Comparison of ENCODE assay signal across 16 mouse cellular contexts in the genomic region with DNA sequence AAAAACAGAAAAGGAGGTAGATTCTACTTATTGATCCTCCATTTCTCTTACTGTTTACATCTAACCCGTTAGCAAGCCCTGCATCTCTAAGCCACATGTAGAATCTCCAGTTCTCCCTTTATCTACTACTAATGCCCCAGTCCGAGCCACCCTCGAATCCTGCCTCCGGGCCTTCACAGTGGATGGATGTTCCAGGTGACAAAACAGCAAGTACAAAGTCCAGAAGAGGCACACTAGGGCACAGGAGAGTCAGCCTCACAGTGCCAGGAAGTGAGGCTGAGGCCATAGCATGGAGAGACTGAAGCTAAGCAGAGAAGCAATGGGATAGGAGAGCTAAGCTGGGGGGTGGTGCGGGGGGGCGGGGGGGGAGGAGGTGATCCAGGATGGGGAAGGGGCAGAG. TPM values are rescaled to one million over a fixed set of nuclear protein-coding genes. Genes with fewer than 3 reads are reported as not detected.
A peak's percentile ranks its signal among the peaks of the same experiment; 100 is the strongest.
DNase-seq lines count a peak whose midpoint lies in the region; TF ChIP-seq lines count a peak whose summit lies in the region.
"Had no signal": no experiment of that assay in that cellular context is flagged by ENCODE, and none has a peak within 500 bp of the region (broad histone marks: within the 10 kb centered on the region; RNA-seq: fewer than 3 reads in every experiment).

No protein-coding gene starts in this region.

- peak; percentile 92 for DNase-seq in heart, adult 11 months
- DNase-seq in heart, postnatal 10 days = no peak
- DNase-seq in kidney, adult 18-20 months = peak; percentile 64
- DNase-seq in kidney, postnatal 14 days = peak; percentile 72
- DNase-seq in ovary, postnatal 14 days (ENCODE audit: low spot score) = no peak
- DNase-seq in cerebellum, postnatal 4 days (ENCODE audit: low spot score in 2 of 2) = no peak
- no peak for DNase-seq in gastrocnemius, postnatal 4 days (ENCODE audit: low spot score in 2 of 2)
- DNase-seq: adrenal gland, adult 8-10 months; cerebellum, adult 11-12 months; liver, embryonic 13.5 days; lung, postnatal 14 days had no signal

- intact Hi-C loops in heart, postnatal 10 days (cut with DNase I) = no loop called here

- H3K27me3 ChIP-seq in ES-Bruce4 (ENCODE audit: control insufficient read depth, insufficient read depth, low read length, poor library complexity, severe bottlenecking) = no peaks in the 10 kb centered on the region
- H3K27me3 ChIP-seq: hindbrain, embryonic 13.5 days; stomach, embryonic 15.5 days had no signal

- H3K36me3 ChIP-seq in ES-Bruce4 (ENCODE audit: control insufficient read depth, insufficient read depth, low read length, poor library complexity, severe bottlenecking) = no peaks in the 10 kb centered on the region
- H3K36me3 ChIP-seq: forebrain, embryonic 10.5 days; hindbrain, embryonic 13.5 days; liver, embryonic 13.5 days; stomach, embryonic 15.5 days had no signal

- 0 out of 2 replicates have a peak overlapping the region, but pooled peaks have one; percentile 12 for H3K27ac ChIP-seq in ES-Bruce4 (ENCODE audit: insufficient read depth, low read length)
- H3K27ac ChIP-seq: forebrain, embryonic 10.5 days; hindbrain, embryonic 13.5 days; stomach, embryonic 15.5 days had no signal

- no peak for TF ChIP-seq POLR2A in ES-Bruce4 (IDR thresholded peaks at IDR 0.05; ENCODE audit: insufficient read depth, low read length)

- H3K4me3 ChIP-seq in ES-Bruce4 (ENCODE audit: low read depth, low read length) = no peak overlapping the region
- H3K4me3 ChIP-seq: forebrain, embryonic 10.5 days; hindbrain, embryonic 13.5 days; liver, embryonic 13.5 days; stomach, embryonic 15.5 days had no signal

- H3K4me1 ChIP-seq in ES-Bruce4 (ENCODE audit: control insufficient read depth, insufficient read depth, low read length) = peaks cover 3% of the 10 kb centered on the region

- TF ChIP-seq CTCF in ES-Bruce4 (IDR thresholded peaks at IDR 0.05; ENCODE audit: low read depth, low read length) = no peak

- no peak overlapping the region for H3K9ac ChIP-seq in ES-Bruce4 (ENCODE audit: low read depth, poor library complexity, severe bottlenecking)
- H3K9ac ChIP-seq: hindbrain, embryonic 13.5 days; stomach, embryonic 15.5 days had no signal

- no peaks in the 10 kb centered on the region for H3K9me3 ChIP-seq in ES-Bruce4 (replicated peaks; ENCODE audit: control insufficient read depth, insufficient read depth, low read length, poor library complexity, severe bottlenecking)
- H3K9me3 ChIP-seq: forebrain, embryonic 10.5 days; hindbrain, embryonic 13.5 days; liver, embryonic 13.5 days; stomach, embryonic 15.5 days had no signal

- TF ChIP-seq EP300 in ES-Bruce4 (IDR thresholded peaks at IDR 0.05; ENCODE audit: insufficient read depth, low read depth, low read length) = no peak

RNA-seq across cellular contexts. Expression of gene Tnfsf12, which starts 2.8 kb away (rescaled TPM):
- total RNA-seq in heart, postnatal 10 days (2021) = 10 to 100 TPM; 19.6 to 20.3 TPM
- polyA plus RNA-seq in ES-Bruce4 (2011; ENCODE audit: insufficient read depth, insufficient read length, low read depth, missing spikeins) = 3.4 and 4.1 TPM in 2 replicates
- 10 to 100 TPM; 22.3 to 22.9 TPM for total RNA-seq in gastrocnemius, postnatal 4 days (2021)

RNA-seq across cellular contexts. Expression of gene Tnfsfm13, which starts 3.0 kb away (rescaled TPM):
- total RNA-seq in heart, postnatal 10 days (2021) = 1 to 10 TPM; 5.1 to 5.2 TPM
- polyA plus RNA-seq in ES-Bruce4 (2011; ENCODE audit: insufficient read depth, insufficient read length, low read depth, missing spikeins) = 1.9 and 3.6 TPM in 2 replicates
- 1 to 10 TPM; 4.3 to 4.6 TPM for total RNA-seq in gastrocnemius, postnatal 4 days (2021)

RNA-seq across cellular contexts. Expression of gene Tnfsf13, which starts 7.3 kb away (rescaled TPM):
- total RNA-seq in heart, postnatal 10 days (2021) = 1 to 10 TPM; 2.1 to 2.4 TPM
- 1.3 and 2.9 TPM in 2 replicates for polyA plus RNA-seq in ES-Bruce4 (2011; ENCODE audit: insufficient read depth, insufficient read length, low read depth, missing spikeins)
- 1 to 10 TPM; 1.0 to 2.9 TPM for total RNA-seq in gastrocnemius, postnatal 4 days (2021)
- polyA plus RNA-seq: forebrain, embryonic 10.5 days; liver, embryonic 13.5 days; neural tube, embryonic 11.5 days had no signal

RNA-seq across cellular contexts. Expression of gene Senp3, which starts 11.0 kb away (rescaled TPM):
- 10 to 100 TPM; 48.9 to 49.6 TPM for total RNA-seq in heart, postnatal 10 days (2021)
- 198 and 221 TPM in 2 replicates for polyA plus RNA-seq in ES-Bruce4 (2011; ENCODE audit: insufficient read depth, insufficient read length, low read depth, missing spikeins)
- total RNA-seq in gastrocnemius, postnatal 4 days (2021) = 10 to 100 TPM; 43.5 to 45.9 TPM

RNA-seq across cellular contexts. Expression of gene Eif4a1, which starts 20.6 kb away (rescaled TPM):
- total RNA-seq in heart, postnatal 10 days (2021) = 100 to 1,000 TPM; 389 to 397 TPM
- polyA plus RNA-seq in ES-Bruce4 (2011; ENCODE audit: insufficient read depth, insufficient read length, low read depth, missing spikeins) = 1,464 and 1,502 TPM in 2 replicates
- 100 to 1,000 TPM; 295 to 317 TPM for total RNA-seq in gastrocnemius, postnatal 4 days (2021)

Comparison
In these comparisons a context has a peak if more than half of its experiments do, and no peak if none do; other contexts are left out.
1. DNase-seq: peak in heart, adult 11 months (single experiment), kidney, adult 18-20 months (single experiment) and kidney, postnatal 14 days (single experiment); none in heart, postnatal 10 days (0 of 2), ovary, postnatal 14 days (single experiment), cerebellum, postnatal 4 days (0 of 2) and gastrocnemius, postnatal 4 days (0 of 2).